ENCODE assay signal across 8 mouse cellular contexts in genomic region chr13:76056261-76056724, GRCm38 (mm10). TPM values are rescaled to one million over a fixed set of nuclear protein-coding genes. Genes with fewer than 3 reads are reported as not detected.
DNase-seq lines count a peak whose midpoint lies in the region; ATAC-seq and TF ChIP-seq lines count a peak whose summit lies in the region.

No protein-coding gene starts in this region.

- peaks cover 63% of the 10 kb centered on the region for H3K27me3 ChIP-seq in heart, embryonic 13.5 days (replicated peaks)
- peaks cover 14% of the 10 kb centered on the region for H3K27me3 ChIP-seq in kidney, postnatal 0 days (ENCODE audit: insufficient read depth, low read length)
- H3K27me3 ChIP-seq in liver, embryonic 11.5 days (replicated peaks; ENCODE audit: control insufficient read depth, insufficient read depth, low read length): peaks cover 28% of the 10 kb centered on the region

- no peak overlapping the region for H3K27ac ChIP-seq in brown adipose tissue, adult 24 weeks (replicated peaks; ENCODE audit: low read depth, low read length)
- H3K27ac ChIP-seq in heart, embryonic 13.5 days (replicated peaks): no peak overlapping the region
- H3K27ac ChIP-seq in kidney, postnatal 0 days: no peak overlapping the region
- H3K27ac ChIP-seq in liver, embryonic 11.5 days (ENCODE audit: low read depth, low read length): no peak overlapping the region

- peak; percentile 84 for ATAC-seq in erythroid progenitor cell, adult 5-6 weeks (replicated peaks; ENCODE audit: low FRiP score, poor library complexity, severe bottlenecking)
- ATAC-seq in heart, embryonic 13.5 days (ENCODE audit: extremely low read depth, insufficient number of reproducible peaks, low FRiP score, low TSS enrichment): peak; percentile 51; the same call in 1 of the 2 replicates
- peak; percentile 89 for ATAC-seq in kidney, postnatal 0 days (replicated peaks; ENCODE audit: low FRiP score, low read depth)
- peak; percentile 84 for ATAC-seq in liver, embryonic 11.5 days (replicated peaks; ENCODE audit: low FRiP score)
- ATAC-seq in monocyte, adult 5-6 weeks (replicated peaks; ENCODE audit: insufficient number of reproducible peaks, low FRiP score, low TSS enrichment, poor library complexity, severe bottlenecking): peak; percentile 42

- no peaks in the 10 kb centered on the region for H3K36me3 ChIP-seq in heart, embryonic 13.5 days
- H3K36me3 ChIP-seq in kidney, postnatal 0 days (ENCODE audit: insufficient read depth, low read length): no peaks in the 10 kb centered on the region
- no peaks in the 10 kb centered on the region for H3K36me3 ChIP-seq in liver, embryonic 11.5 days (ENCODE audit: control insufficient read depth, insufficient read depth, low read length)

- peak overlapping the region; percentile 51 for H3K4me3 ChIP-seq in brown adipose tissue, adult 24 weeks (ENCODE audit: insufficient read depth, low read depth, low read length)
- peak overlapping the region; percentile 64 for H3K4me3 ChIP-seq in heart, embryonic 13.5 days
- H3K4me3 ChIP-seq in kidney, postnatal 0 days (replicated peaks; ENCODE audit: low read depth, low read length): peak overlapping the region; percentile 48
- peak overlapping the region; percentile 64 for H3K4me3 ChIP-seq in liver, embryonic 11.5 days (ENCODE audit: low read depth, low read length)

- peak overlapping the region; percentile 98 for H3K4me2 ChIP-seq in heart, embryonic 13.5 days
- peak overlapping the region; percentile 92 for H3K4me2 ChIP-seq in kidney, postnatal 0 days (ENCODE audit: low read length)
- peak overlapping the region; percentile 99 for H3K4me2 ChIP-seq in liver, embryonic 11.5 days

- WGBS in heart, embryonic 13.5 days: under 1% methylated on average over 34 of the region's 34 CpGs
- 0% methylated on average over 34 of the region's 34 CpGs for WGBS in kidney, postnatal 0 days
- under 1% methylated on average over 34 of the region's 34 CpGs for WGBS in liver, embryonic 11.5 days

- peak overlapping the region; percentile 73 for H3K9ac ChIP-seq in heart, embryonic 13.5 days
- H3K9ac ChIP-seq in kidney, postnatal 0 days (ENCODE audit: low read depth, low read length): peak overlapping the region; percentile 25; the same call in 1 of the 2 replicates
- peak overlapping the region; percentile 59 for H3K9ac ChIP-seq in liver, embryonic 11.5 days (ENCODE audit: low read depth, low read length)

- peak; percentile 61 for TF ChIP-seq CTCF in kidney, postnatal 0 days (IDR thresholded peaks at IDR 0.05; ENCODE audit: low read depth)

- H3K9me3 ChIP-seq in heart, embryonic 13.5 days: no peaks in the 10 kb centered on the region
- H3K9me3 ChIP-seq in kidney, postnatal 0 days (replicated peaks; ENCODE audit: low read length): no peaks in the 10 kb centered on the region
- H3K9me3 ChIP-seq in liver, embryonic 11.5 days (ENCODE audit: control insufficient read depth, low read length): no peaks in the 10 kb centered on the region

- peaks cover 4% of the 10 kb centered on the region; the same call in 1 of the 2 replicates for H3K4me1 ChIP-seq in brown adipose tissue, adult 24 weeks (ENCODE audit: control insufficient read depth, insufficient read depth, insufficient read length, low read length)
- H3K4me1 ChIP-seq in heart, embryonic 13.5 days: peaks cover 18% of the 10 kb centered on the region
- H3K4me1 ChIP-seq in kidney, postnatal 0 days (replicated peaks; ENCODE audit: insufficient read depth, low read length): 0 out of 2 replicates have a peak, but pooled peaks cover 12% of the 10 kb centered on the region
- H3K4me1 ChIP-seq in liver, embryonic 11.5 days (replicated peaks; ENCODE audit: control insufficient read depth, insufficient read depth, low read length): peaks cover 14% of the 10 kb centered on the region

- peak; percentile 54 for DNase-seq in CD4-positive helper T cell, adult 2 months (ENCODE audit: low read depth, low spot score)
- DNase-seq in kidney, postnatal 0 days (ENCODE audit: low spot score): peak; percentile 62
- peak; percentile 79 for DNase-seq in liver, embryonic 11.5 days (ENCODE audit: low spot score)
- peak; percentile 60 to 61 for DNase-seq in spleen, postnatal 14 days (ENCODE audit: low spot score in 2 of 2)

RNA-seq across cellular contexts. Expression of gene Gpr150, which starts 0.5 kb away (rescaled TPM):
- not detected in 2 replicates for polyA plus RNA-seq in brown adipose tissue, adult 24 weeks (2012; ENCODE audit: insufficient read depth, insufficient read length, missing spikeins)
- total RNA-seq in erythroid progenitor cell, adult 5-6 weeks (2015; ENCODE audit: low replicate concordance): 0.72 TPM in 1 of 2 replicates, not detected in the other
- 0.26 TPM in 1 of 2 replicates, not detected in the other for total RNA-seq in erythroid progenitor cell, adult 5-6 weeks (2017; ENCODE audit: low replicate concordance)
- polyA plus RNA-seq in heart, embryonic 13.5 days (2015; fragmentation: Nextera tagmentation; extraction: Ambion mirVana): 0.43 TPM in 1 of 2 replicates, not detected in the other
- polyA plus RNA-seq in kidney, postnatal 0 days (2015; fragmentation: Nextera tagmentation; extraction: Ambion mirVana): 0.31 and 0.50 TPM in 2 replicates
- 2.9 and 3.6 TPM in 2 replicates for polyA plus RNA-seq in liver, embryonic 11.5 days (2014; fragmentation: Nextera tagmentation; extraction: Ambion mirVana)
- not detected in 3 replicates for total RNA-seq in monocyte, adult 5-6 weeks (2017)

RNA-seq across cellular contexts. Expression of gene Rfesd, which starts 37.8 kb away (rescaled TPM):
- polyA plus RNA-seq in brown adipose tissue, adult 24 weeks (2012; ENCODE audit: insufficient read depth, insufficient read length, missing spikeins): 46.9 and 79.7 TPM in 2 replicates
- 21.6 and 52.0 TPM in 2 replicates for total RNA-seq in erythroid progenitor cell, adult 5-6 weeks (2015; ENCODE audit: low replicate concordance)
- total RNA-seq in erythroid progenitor cell, adult 5-6 weeks (2017; ENCODE audit: low replicate concordance): 8.1 and 18.6 TPM in 2 replicates
- 18.0 and 18.9 TPM in 2 replicates for polyA plus RNA-seq in heart, embryonic 13.5 days (2015; fragmentation: Nextera tagmentation; extraction: Ambion mirVana)
- polyA plus RNA-seq in kidney, postnatal 0 days (2015; fragmentation: Nextera tagmentation; extraction: Ambion mirVana): 24.6 and 24.8 TPM in 2 replicates
- 183 and 193 TPM in 2 replicates for polyA plus RNA-seq in liver, embryonic 11.5 days (2014; fragmentation: Nextera tagmentation; extraction: Ambion mirVana)
- 12.1 to 24.4 TPM (median 14.1 TPM) in 3 replicates for total RNA-seq in monocyte, adult 5-6 weeks (2017)

RNA-seq across cellular contexts. Expression of gene Arsk, which starts 42.2 kb away (rescaled TPM):
- polyA plus RNA-seq in brown adipose tissue, adult 24 weeks (2012; ENCODE audit: insufficient read depth, insufficient read length, missing spikeins): 8.3 and 9.4 TPM in 2 replicates
- total RNA-seq in erythroid progenitor cell, adult 5-6 weeks (2015; ENCODE audit: low replicate concordance): 0.84 and 1.1 TPM in 2 replicates
- total RNA-seq in erythroid progenitor cell, adult 5-6 weeks (2017; ENCODE audit: low replicate concordance): 1.5 and 1.8 TPM in 2 replicates
- 3.0 and 3.1 TPM in 2 replicates for polyA plus RNA-seq in heart, embryonic 13.5 days (2015; fragmentation: Nextera tagmentation; extraction: Ambion mirVana)
- 11.6 and 12.1 TPM in 2 replicates for polyA plus RNA-seq in kidney, postnatal 0 days (2015; fragmentation: Nextera tagmentation; extraction: Ambion mirVana)
- 5.0 and 5.1 TPM in 2 replicates for polyA plus RNA-seq in liver, embryonic 11.5 days (2014; fragmentation: Nextera tagmentation; extraction: Ambion mirVana)
- 13.9 to 16.9 TPM (median 14.6 TPM) in 3 replicates for total RNA-seq in monocyte, adult 5-6 weeks (2017)

RNA-seq across cellular contexts. Expression of gene Ttc37, which starts 42.2 kb away (rescaled TPM):
- polyA plus RNA-seq in brown adipose tissue, adult 24 weeks (2012; ENCODE audit: insufficient read depth, insufficient read length, missing spikeins): 12.5 and 18.6 TPM in 2 replicates
- 2.5 and 7.2 TPM in 2 replicates for total RNA-seq in erythroid progenitor cell, adult 5-6 weeks (2015; ENCODE audit: low replicate concordance)
- 4.5 and 9.4 TPM in 2 replicates for total RNA-seq in erythroid progenitor cell, adult 5-6 weeks (2017; ENCODE audit: low replicate concordance)
- 5.7 and 7.1 TPM in 2 replicates for polyA plus RNA-seq in heart, embryonic 13.5 days (2015; fragmentation: Nextera tagmentation; extraction: Ambion mirVana)
- 9.2 and 9.4 TPM in 2 replicates for polyA plus RNA-seq in kidney, postnatal 0 days (2015; fragmentation: Nextera tagmentation; extraction: Ambion mirVana)
- polyA plus RNA-seq in liver, embryonic 11.5 days (2014; fragmentation: Nextera tagmentation; extraction: Ambion mirVana): 12.5 and 15.1 TPM in 2 replicates
- total RNA-seq in monocyte, adult 5-6 weeks (2017): 19.1 to 33.6 TPM (median 32.7 TPM) in 3 replicates
